Mouse (Mus musculus) testis, adult 2 months (tissue): ENCODE results near the gene Ints7. TPM values are rescaled to one million over a fixed set of nuclear protein-coding genes. Genes with fewer than 3 reads are reported as not detected.

Source experiments
- H3K27ac ChIP-seq: fragments of 200-500 bp; 2 replicates; pipeline ENCODE4 v1.5.1; 2012; ENCODE audit warnings: low read depth, low read length; ENCODE audit not compliant: control insufficient read depth, insufficient read depth
- H3K27me3 ChIP-seq: fragments of 200-500 bp; 2 replicates; pipeline ENCODE4 v1.6.1; 2012; ENCODE audit warnings: mild to moderate bottlenecking, low read length, moderate library complexity; ENCODE audit not compliant: control insufficient read depth, insufficient read depth
- H3K36me3 ChIP-seq: fragments of 200-500 bp; 2 replicates; pipeline ENCODE4 v1.6.1; 2012; ENCODE audit warnings: mild to moderate bottlenecking, low read length; ENCODE audit not compliant: control insufficient read depth, insufficient read depth
- H3K4me1 ChIP-seq: fragments of 200-500 bp; 2 replicates; pipeline ENCODE4 v1.6.1; 2012; ENCODE audit warnings: low read length; ENCODE audit not compliant: control insufficient read depth, insufficient read depth
- H3K4me3 ChIP-seq: fragments of 200-500 bp; 2 replicates; pipeline ENCODE4 v1.5.1; 2012; ENCODE audit warnings: low read depth, mild to moderate bottlenecking, low read length, moderate library complexity, mixed read lengths; ENCODE audit not compliant: control insufficient read depth
- CTCF ChIP-seq: fragments of 200-500 bp; IDR thresholded peaks from 2 replicates; pipeline ENCODE4 v1.5.1; 2012; ENCODE audit warnings: low read depth, mild to moderate bottlenecking, inconsistent platforms, low read length, moderate library complexity; ENCODE audit not compliant: control insufficient read depth, insufficient read depth, insufficient replicate concordance
- POLR2A ChIP-seq: fragments of 200-500 bp; IDR thresholded peaks from 2 replicates; pipeline ENCODE4 v1.6.1; 2012; ENCODE audit warnings: low read depth, mild to moderate bottlenecking, inconsistent platforms, low read length, moderate library complexity; ENCODE audit not compliant: control insufficient read depth
- polyA plus RNA-seq: library from polyadenylated mRNA; depleted of rRNA; stranded (reverse); fragments of >200 nt; gene quantifications from 2 replicates; pipeline ENCODE4 v1.2.3, GENCODE M21; 2012

Ints7 gene
- polyA plus RNA-seq, 1 experiment = 21.7 TPM

DNA sequence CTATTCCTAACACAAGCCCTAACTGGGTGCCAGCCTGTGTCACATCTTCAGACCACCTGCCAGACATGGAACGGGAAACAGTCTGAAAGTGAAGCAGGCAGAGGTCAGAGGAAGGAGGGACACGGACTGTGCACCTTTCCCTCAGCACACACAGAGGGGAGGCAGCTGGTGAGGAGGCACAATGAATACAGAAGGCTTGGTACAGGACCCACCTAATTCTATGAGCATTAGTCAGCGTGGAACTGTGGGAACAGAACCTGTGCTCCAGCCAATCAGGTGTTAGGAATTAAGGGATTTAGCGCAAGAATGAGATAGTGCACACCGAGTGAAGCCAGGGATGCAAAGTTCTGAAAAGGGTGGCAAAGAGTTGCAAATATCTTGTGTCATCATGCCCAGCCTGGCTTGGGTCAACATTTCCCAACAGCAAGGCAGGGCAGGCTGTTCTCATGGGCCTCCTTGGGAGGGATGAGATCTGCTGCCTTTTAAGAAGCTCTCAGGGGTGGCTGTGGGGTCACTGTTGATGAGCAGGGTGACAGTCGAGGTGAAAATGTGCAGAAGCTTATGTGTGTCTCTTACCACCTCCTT is 57.2 kb downstream of the Ints7 start:
- no peaks in the 10 kb centered on the region for H3K36me3 ChIP-seq
- H3K27me3 ChIP-seq = no peaks in the 10 kb centered on the region
- H3K27ac ChIP-seq = no peak overlapping the region
- H3K4me3 ChIP-seq = no peak overlapping the region
- no peak for TF ChIP-seq CTCF
- TF ChIP-seq POLR2A = no peak
- H3K4me1 ChIP-seq = peaks cover 2% of the 10 kb centered on the region; the same call in 1 of the 2 replicates

DNA sequence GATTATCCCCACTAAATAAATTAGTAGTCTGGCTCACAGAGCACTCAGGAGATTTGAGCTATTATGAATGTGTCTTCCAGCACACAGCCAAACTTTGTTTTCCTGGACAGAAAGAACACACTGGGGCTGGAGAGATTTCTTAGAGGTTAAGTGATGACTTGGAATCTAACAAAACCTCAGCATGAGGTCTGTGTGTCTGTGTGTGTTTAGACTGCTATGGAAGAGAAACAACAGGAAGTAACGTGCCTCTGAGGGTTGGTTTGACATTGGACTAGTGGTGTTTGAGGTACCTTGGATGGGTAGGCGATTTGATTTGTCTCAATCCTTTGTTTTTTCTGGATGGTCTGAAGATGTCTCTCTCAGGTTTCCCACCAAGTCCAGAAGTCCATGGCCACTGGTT is 58.7 kb downstream of the Ints7 start:
- Histone ChIP-seq H3K27me3 (no peaks in the 10 kb centered on the region), H3K4me3 (no peak overlapping the region), H3K4me1 (peaks cover 2% of the 10 kb centered on the region; the same call in 1 of the 2 replicates), H3K36me3 (no peaks in the 10 kb centered on the region), H3K27ac (no peak overlapping the region)
- TF ChIP-seq CTCF (no peak), POLR2A (no peak)

DNA sequence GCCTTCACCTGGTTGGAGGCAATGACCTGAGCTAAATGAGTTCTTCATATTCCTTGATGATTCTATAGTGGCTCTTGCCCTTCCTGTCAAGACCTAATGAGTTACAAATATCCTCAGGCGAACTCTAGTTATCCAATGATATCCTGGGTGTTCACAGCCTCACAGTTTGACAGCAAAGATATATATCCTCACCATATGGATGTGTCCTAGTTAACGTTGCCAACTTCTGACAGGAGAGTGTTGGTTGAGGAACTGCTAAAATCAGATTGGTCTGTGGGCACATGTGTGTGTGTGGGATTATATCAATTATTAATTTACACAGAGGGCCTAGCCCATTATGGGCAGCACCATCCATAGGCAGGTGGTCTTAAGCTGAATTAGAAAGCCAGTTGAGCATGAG is 63.0 kb downstream of the Ints7 start:
- TF ChIP-seq POLR2A = no peak
- no peak for TF ChIP-seq CTCF
- Histone ChIP-seq H3K4me3 (no peak overlapping the region), H3K36me3 (no peaks in the 10 kb centered on the region), H3K27me3 (no peaks in the 10 kb centered on the region), H3K27ac (no peak overlapping the region), H3K4me1 (no peaks in the 10 kb centered on the region)

DNA sequence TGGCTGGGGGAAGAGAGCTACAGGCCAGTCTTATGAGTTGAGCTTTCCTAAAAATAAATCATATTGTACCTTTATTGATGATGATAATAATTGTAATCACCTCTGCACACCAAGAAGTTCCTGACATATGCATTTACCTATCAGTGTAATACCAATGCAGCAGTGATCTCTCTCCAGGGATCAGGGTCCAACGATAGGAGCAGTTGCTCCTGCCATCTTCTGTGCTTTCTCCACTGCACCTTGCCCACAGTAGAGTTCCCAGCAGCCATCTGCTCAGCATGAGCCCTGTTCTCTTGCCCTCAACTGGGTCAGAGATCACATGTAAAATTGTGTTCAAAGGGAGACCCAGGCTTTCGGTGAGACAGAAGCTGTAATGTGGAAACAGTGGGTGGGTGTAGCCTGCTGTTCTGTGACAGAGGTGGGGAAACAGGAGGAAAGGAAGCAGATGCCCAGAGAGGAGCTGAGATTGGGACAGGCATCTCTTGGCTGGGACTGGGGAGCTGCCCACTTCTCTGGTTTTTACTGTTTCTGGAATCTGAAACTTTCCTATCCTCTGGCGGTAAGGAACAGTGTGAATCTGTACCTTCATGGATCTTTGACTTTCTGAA is 63.9 kb downstream of the Ints7 start:
- Histone ChIP-seq H3K27me3 (no peaks in the 10 kb centered on the region), H3K4me1 (no peaks in the 10 kb centered on the region), H3K27ac (no peak overlapping the region), H3K4me3 (no peak overlapping the region), H3K36me3 (no peaks in the 10 kb centered on the region)
- no peak for TF ChIP-seq POLR2A
- TF ChIP-seq CTCF = no peak

DNA sequence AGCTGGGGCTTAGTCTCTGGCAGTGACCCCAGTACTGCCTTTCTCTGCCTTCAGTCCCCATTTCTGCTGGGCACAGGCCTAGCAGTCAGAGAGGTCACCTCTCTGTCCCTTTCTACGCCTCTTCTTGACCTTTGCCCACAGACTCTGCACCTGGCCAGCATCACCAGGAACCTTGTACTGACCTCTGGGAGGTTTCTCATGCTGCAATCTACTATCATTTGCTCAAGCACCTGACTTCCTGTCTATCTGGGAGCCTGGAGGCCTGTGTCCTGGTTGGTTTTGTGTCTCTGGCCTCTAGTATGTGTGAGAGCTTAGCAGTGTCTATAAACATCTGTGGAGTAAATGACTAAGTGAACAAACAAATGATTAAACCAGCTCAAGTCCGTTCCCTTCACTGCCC is 64.7 kb downstream of the Ints7 start:
- Histone ChIP-seq H3K27me3 (no peaks in the 10 kb centered on the region), H3K27ac (no peak overlapping the region)
- TF ChIP-seq POLR2A = no peak
- no peak for TF ChIP-seq CTCF

DNA sequence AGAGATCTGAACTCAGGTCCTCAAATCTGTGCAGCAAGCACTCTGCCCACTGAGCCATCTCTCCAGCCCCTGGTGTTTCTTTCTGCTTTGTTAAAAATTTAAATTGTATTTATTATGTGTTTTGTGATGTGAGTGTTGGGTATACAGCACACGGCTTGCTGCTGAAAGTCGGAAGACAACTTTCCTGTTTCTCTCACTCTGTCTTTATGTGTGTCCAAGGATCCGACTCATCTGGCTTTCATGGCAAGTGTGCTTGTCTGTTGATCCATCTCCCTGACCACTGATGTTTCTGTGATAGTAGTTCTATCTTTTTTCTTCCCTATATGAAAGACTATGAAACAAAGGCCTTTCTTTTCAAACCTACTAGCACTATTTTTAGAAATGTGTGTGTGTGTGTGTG is 65.4 kb downstream of the Ints7 start:
- Histone ChIP-seq H3K27me3 (no peaks in the 10 kb centered on the region), H3K36me3 (no peaks in the 10 kb centered on the region), H3K4me3 (no peak overlapping the region), H3K27ac (no peak overlapping the region), H3K4me1 (no peaks in the 10 kb centered on the region)
- TF ChIP-seq CTCF = no peak

More for the DNA sequence above, 64.7 kb downstream of the Ints7 start:
- Histone ChIP-seq H3K4me1 (no peaks in the 10 kb centered on the region), H3K4me3 (no peak overlapping the region), H3K36me3 (no peaks in the 10 kb centered on the region)

DNA sequence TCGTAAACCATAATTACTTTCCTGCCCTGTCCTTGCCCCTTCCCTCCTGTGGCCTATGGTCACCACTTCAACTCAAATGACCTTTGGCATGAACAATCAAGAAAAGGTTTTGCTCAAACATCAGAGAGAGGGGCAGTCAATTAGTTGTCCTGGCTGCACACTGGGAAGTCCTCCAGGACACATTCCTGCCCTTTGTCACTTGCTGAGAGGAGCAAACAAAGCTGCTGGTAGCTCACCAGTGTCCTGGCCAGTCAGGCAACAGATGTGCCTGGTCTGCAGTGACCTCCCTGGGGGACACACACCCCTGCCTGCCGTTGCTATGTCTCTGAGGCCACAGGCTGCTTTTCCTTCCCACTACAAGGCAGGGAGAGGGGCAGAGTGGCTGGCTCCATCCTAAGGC is 66.0 kb downstream of the Ints7 start:
- Histone ChIP-seq H3K36me3 (no peaks in the 10 kb centered on the region), H3K27ac (no peak overlapping the region), H3K27me3 (no peaks in the 10 kb centered on the region), H3K4me1 (no peaks in the 10 kb centered on the region), H3K4me3 (no peak overlapping the region)
- no peak for TF ChIP-seq CTCF
- TF ChIP-seq POLR2A = no peak
